In the genomic region with DNA sequence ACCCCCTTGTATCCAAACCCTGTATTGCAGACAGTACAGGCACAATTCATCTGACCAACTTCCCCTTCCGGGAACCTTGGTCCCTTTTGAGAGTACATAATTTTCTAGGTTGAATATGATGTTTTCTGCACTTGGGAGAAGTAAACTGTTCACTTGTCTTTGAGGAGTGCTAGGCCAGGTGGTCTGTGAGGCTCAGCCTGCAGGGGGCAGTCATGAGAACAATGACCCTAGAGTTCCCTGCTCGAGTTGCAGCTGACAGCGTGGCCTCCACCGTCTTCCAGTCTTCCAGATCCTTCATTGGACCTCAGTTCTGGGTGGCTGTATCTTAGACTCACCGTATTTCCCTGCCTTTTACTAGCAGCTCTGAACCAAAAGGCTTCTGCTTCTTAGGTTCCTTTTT, we compare ENCODE assay signal across 9 mouse cellular contexts. TPM values are rescaled to one million over a fixed set of nuclear protein-coding genes. Genes with fewer than 3 reads are reported as not detected.
DNase-seq lines count a peak whose midpoint lies in the region; ATAC-seq and TF ChIP-seq lines count a peak whose summit lies in the region.
"Had no signal": no experiment of that assay in that cellular context is flagged by ENCODE, and none has a peak within 500 bp of the region (broad histone marks: within the 10 kb centered on the region; RNA-seq: fewer than 3 reads in every experiment).

No protein-coding gene starts in this region.

- H3K27ac ChIP-seq in bone marrow macrophage, adult 2 months (ENCODE audit: insufficient read depth, low read depth, low read length): no peak overlapping the region
- no peak overlapping the region for H3K27ac ChIP-seq in limb, embryonic 11.5 days (replicated peaks; ENCODE audit: low read depth, low read length)

- H3K9me3 ChIP-seq in E14TG2a.4 (ENCODE audit: low read length): peaks cover 2% of the 10 kb centered on the region
- H3K9me3 ChIP-seq in limb, embryonic 11.5 days (ENCODE audit: control insufficient read depth, low read length): no peaks in the 10 kb centered on the region
- H3K9me3 ChIP-seq: megakaryocyte, embryonic 14.5 days had no signal

- DNase-seq in layer of hippocampus, adult 11-12 months (ENCODE audit: low spot score): peak; percentile 70
- DNase-seq in layer of hippocampus, postnatal 36 days: no peak
- peak; percentile 31 to 41 for DNase-seq in gastrocnemius, adult 8-10 months (ENCODE audit: low spot score in 2 of 2)
- peak; percentile 84 for DNase-seq in limb, embryonic 11.5 days (ENCODE audit: low spot score)
- DNase-seq in retina, postnatal 7 days (ENCODE audit: low read depth, low spot score): peak; percentile 48

- no peak for ATAC-seq in limb, embryonic 11.5 days (ENCODE audit: insufficient number of reproducible peaks, low FRiP score, low TSS enrichment, low read depth)
- no peak for ATAC-seq in inflammation-experienced regulatory T-cells, adult 6 months

- TF ChIP-seq POLR2A in bone marrow macrophage, adult 2 months (IDR thresholded peaks at IDR 0.05; ENCODE audit: borderline replicate concordance, low read depth, low read length): no peak

- H3K36me3 ChIP-seq in E14TG2a.4 (ENCODE audit: insufficient read depth, low read length): no peaks in the 10 kb centered on the region
- H3K36me3 ChIP-seq in limb, embryonic 11.5 days (ENCODE audit: control insufficient read depth, insufficient read depth, low read length): no peaks in the 10 kb centered on the region

- H3K4me3 ChIP-seq in E14TG2a.4 (replicated peaks; ENCODE audit: low read length): no peak overlapping the region
- no peak overlapping the region for H3K4me3 ChIP-seq in bone marrow macrophage, adult 2 months (ENCODE audit: insufficient read depth, low read length)
- H3K4me3 ChIP-seq in limb, embryonic 11.5 days (ENCODE audit: low read depth, low read length): no peak overlapping the region

- peaks cover 93% of the 10 kb centered on the region for H3K27me3 ChIP-seq in E14TG2a.4 (ENCODE audit: insufficient read depth, low read length)
- H3K27me3 ChIP-seq in limb, embryonic 11.5 days (ENCODE audit: control insufficient read depth, insufficient read depth, low read length): peaks cover 25% of the 10 kb centered on the region

- H3K4me2 ChIP-seq in limb, embryonic 11.5 days (ENCODE audit: low read depth, severe bottlenecking): no peak overlapping the region

- H3K9ac ChIP-seq in limb, embryonic 11.5 days (ENCODE audit: low read length): no peak overlapping the region

- peaks cover 13% of the 10 kb centered on the region for H3K4me1 ChIP-seq in E14TG2a.4 (replicated peaks; ENCODE audit: low read depth, low read length)
- H3K4me1 ChIP-seq in bone marrow macrophage, adult 2 months (ENCODE audit: control insufficient read depth, insufficient read depth, low read length): no peaks in the 10 kb centered on the region
- H3K4me1 ChIP-seq in limb, embryonic 11.5 days (ENCODE audit: control insufficient read depth, insufficient read depth, low read length): peaks cover 7% of the 10 kb centered on the region

- peak; percentile 62 for TF ChIP-seq CTCF in E14TG2a.4 (conservative IDR thresholded peaks at IDR 0.05; ENCODE audit: low read length)
- peak; percentile 9; the same call in 1 of the 2 replicates for TF ChIP-seq CTCF in bone marrow macrophage, adult 2 months (IDR thresholded peaks at IDR 0.05; ENCODE audit: low read depth, low read length)

- 35% methylated on average over 5 of the region's 5 CpGs for WGBS in limb, embryonic 11.5 days

RNA-seq across cellular contexts. Expression of gene Sema7a, which starts 4.7 kb away (rescaled TPM):
- 10 to 100 TPM; 87.3 to 90.3 TPM for total RNA-seq in layer of hippocampus, postnatal 36 days (2021)
- polyA plus RNA-seq in bone marrow macrophage, adult 2 months (2012; ENCODE audit: insufficient read depth, insufficient read length, missing spikeins): 0.80 and 1.0 TPM in 2 replicates
- 10 to 100 TPM in 1 of 4 experiments, 1 to 10 TPM in 3; 5.9 to 11.0 (median 7.8) TPM for total RNA-seq in gastrocnemius, adult 8-10 months (2022)
- polyA plus RNA-seq in limb, embryonic 11.5 days (2014; fragmentation: Nextera tagmentation; extraction: Ambion mirVana): 0.35 and 1.4 TPM in 2 replicates
- polyA plus RNA-seq in inflammation-experienced regulatory T-cells, adult 6 months (2017; shearing (Covaris generic)): 1 to 10 TPM in 1 of 3 experiments, not detected in 2; 1.8 TPM

RNA-seq across cellular contexts. Expression of gene Ubl7, which starts 33.8 kb away (rescaled TPM):
- 100 to 1,000 TPM in 1 of 2 experiments, 10 to 100 TPM in 1; 94.3 to 102 TPM for total RNA-seq in layer of hippocampus, postnatal 36 days (2021)
- 73.3 and 80.0 TPM in 2 replicates for polyA plus RNA-seq in bone marrow macrophage, adult 2 months (2012; ENCODE audit: insufficient read depth, insufficient read length, missing spikeins)
- total RNA-seq in gastrocnemius, adult 8-10 months (2022): 10 to 100 TPM; 85.4 to 92.1 (median 90.3) TPM
- polyA plus RNA-seq in limb, embryonic 11.5 days (2014; fragmentation: Nextera tagmentation; extraction: Ambion mirVana): 122 and 127 TPM in 2 replicates
- polyA plus RNA-seq in inflammation-experienced regulatory T-cells, adult 6 months (2017; shearing (Covaris generic)): 100 to 1,000 TPM; 113 to 167 (median 131) TPM

Comparison
In these comparisons a context has a peak if more than half of its experiments do, and no peak if none do; other contexts are left out.
1. DNase-seq: peak in layer of hippocampus, adult 11-12 months (single experiment), gastrocnemius, adult 8-10 months (2 of 2), limb, embryonic 11.5 days (single experiment) and retina, postnatal 7 days (single experiment); none in layer of hippocampus, postnatal 36 days (0 of 2).